Mouse (Mus musculus): ENCODE measurements around the gene Car10. TPM values are rescaled to one million over a fixed set of nuclear protein-coding genes. Genes with fewer than 3 reads are reported as not detected.

Car10 gene
- polyA plus RNA-seq, 1 experiment from 2014 or later, result not detected

- H3K36me3 ChIP-seq (ENCODE audit: inconsistent target), result no peaks in the 10 kb centered on the region
- H3K79me2 ChIP-seq (ENCODE audit: inconsistent target), result no peaks in the 10 kb centered on the region
- 90% methylated on average over 3 of the region's 3 CpGs for WGBS (ENCODE audit: missing documents)
- no peak overlapping the region for H3K27ac ChIP-seq
- H3K4me3 ChIP-seq (ENCODE audit: inconsistent target), result no peak overlapping the region
These were observed 369.9 kb downstream of the Car10 start for GRCm38 (mm10) chr11:93467711-93468110.

GRCm38 (mm10) chr11:93470771-93471170 lies 372.9 kb downstream of the Car10 start:
- Histone ChIP-seq H3K27ac (no peak overlapping the region), H3K79me2 (ENCODE audit: inconsistent target) (no peaks in the 10 kb centered on the region), H3K4me3 (ENCODE audit: inconsistent target) (no peak overlapping the region), H3K36me3 (ENCODE audit: inconsistent target) (no peaks in the 10 kb centered on the region)
- 86% methylated on average over 7 of the region's 7 CpGs for WGBS (ENCODE audit: missing documents)

- Histone ChIP-seq H3K79me2 (ENCODE audit: inconsistent target) (no peaks in the 10 kb centered on the region), H3K4me3 (ENCODE audit: inconsistent target) (no peak overlapping the region), H3K36me3 (ENCODE audit: inconsistent target) (no peaks in the 10 kb centered on the region), H3K27ac (no peak overlapping the region)
- WGBS (ENCODE audit: missing documents), result 67% methylated on average over 10 of the region's 10 CpGs
These were observed 373.8 kb downstream of the Car10 start for GRCm38 (mm10) chr11:93471573-93472179.

GRCm38 (mm10) chr11:93484661-93485060 lies 386.8 kb downstream of the Car10 start:
- 89% methylated on average over 2 of the region's 4 CpGs for WGBS (ENCODE audit: missing documents)
- H3K36me3 ChIP-seq (ENCODE audit: inconsistent target), result no peaks in the 10 kb centered on the region
- no peaks in the 10 kb centered on the region for H3K79me2 ChIP-seq (ENCODE audit: inconsistent target)
- no peak overlapping the region for H3K27ac ChIP-seq
- H3K4me3 ChIP-seq (ENCODE audit: inconsistent target), result no peak overlapping the region

- WGBS (ENCODE audit: missing documents), result 100% methylated on average over 1 of the region's 1 CpGs
- Histone ChIP-seq H3K4me3 (ENCODE audit: inconsistent target) (no peak overlapping the region), H3K79me2 (ENCODE audit: inconsistent target) (no peaks in the 10 kb centered on the region), H3K27ac (no peak overlapping the region), H3K36me3 (ENCODE audit: inconsistent target) (no peaks in the 10 kb centered on the region)
These were observed 389.2 kb downstream of the Car10 start for GRCm38 (mm10) chr11:93487021-93487420.

GRCm38 (mm10) chr11:93487913-93488604 lies 390.2 kb downstream of the Car10 start:
- H3K79me2 ChIP-seq (ENCODE audit: inconsistent target), result no peaks in the 10 kb centered on the region
- no peak overlapping the region for H3K4me3 ChIP-seq (ENCODE audit: inconsistent target)
- 93% methylated on average over 3 of the region's 3 CpGs for WGBS (ENCODE audit: missing documents)
- H3K27ac ChIP-seq, result no peak overlapping the region
- no peaks in the 10 kb centered on the region for H3K36me3 ChIP-seq (ENCODE audit: inconsistent target)

- no peaks in the 10 kb centered on the region for H3K79me2 ChIP-seq (ENCODE audit: inconsistent target)
- no peak overlapping the region for H3K4me3 ChIP-seq (ENCODE audit: inconsistent target)
- H3K27ac ChIP-seq, result no peak overlapping the region
- WGBS (ENCODE audit: missing documents), result 75% methylated on average over 10 of the region's 11 CpGs
- no peaks in the 10 kb centered on the region for H3K36me3 ChIP-seq (ENCODE audit: inconsistent target)
These were observed 392.5 kb downstream of the Car10 start for GRCm38 (mm10) chr11:93490211-93490820.

GRCm38 (mm10) chr11:93497896-93498295 lies 400.1 kb downstream of the Car10 start:
- WGBS (ENCODE audit: missing documents), result 90% methylated on average over 6 of the region's 6 CpGs
- Histone ChIP-seq H3K36me3 (ENCODE audit: inconsistent target) (no peaks in the 10 kb centered on the region), H3K27ac (no peak overlapping the region), H3K4me3 (ENCODE audit: inconsistent target) (no peak overlapping the region), H3K79me2 (ENCODE audit: inconsistent target) (no peaks in the 10 kb centered on the region)

- Histone ChIP-seq H3K36me3 (ENCODE audit: inconsistent target) (no peaks in the 10 kb centered on the region), H3K27ac (no peak overlapping the region), H3K4me3 (ENCODE audit: inconsistent target) (no peak overlapping the region), H3K79me2 (ENCODE audit: inconsistent target) (no peaks in the 10 kb centered on the region)
- 62% methylated on average over 4 of the region's 4 CpGs for WGBS (ENCODE audit: missing documents)
These were observed 402.6 kb downstream of the Car10 start for GRCm38 (mm10) chr11:93500442-93500841.

- H3K4me3 ChIP-seq (ENCODE audit: inconsistent target), result no peak overlapping the region
- WGBS (ENCODE audit: missing documents), result 90% methylated on average over 5 of the region's 5 CpGs
- no peaks in the 10 kb centered on the region for H3K36me3 ChIP-seq (ENCODE audit: inconsistent target)
- no peak overlapping the region for H3K27ac ChIP-seq
- H3K79me2 ChIP-seq (ENCODE audit: inconsistent target), result no peaks in the 10 kb centered on the region
These were observed 403.8 kb downstream of the Car10 start for GRCm38 (mm10) chr11:93501671-93502070.

- no peaks in the 10 kb centered on the region for H3K79me2 ChIP-seq (ENCODE audit: inconsistent target)
- H3K36me3 ChIP-seq (ENCODE audit: inconsistent target), result no peaks in the 10 kb centered on the region
- H3K4me3 ChIP-seq (ENCODE audit: inconsistent target), result no peak overlapping the region
- WGBS (ENCODE audit: missing documents), result 12% methylated on average over 2 of the region's 3 CpGs
- no peak overlapping the region for H3K27ac ChIP-seq
These were observed 405.0 kb downstream of the Car10 start for GRCm38 (mm10) chr11:93502864-93503263.

GRCm38 (mm10) chr11:93503469-93503868 lies 405.6 kb downstream of the Car10 start:
- H3K27ac ChIP-seq, result no peak overlapping the region
- H3K36me3 ChIP-seq (ENCODE audit: inconsistent target), result no peaks in the 10 kb centered on the region
- H3K4me3 ChIP-seq (ENCODE audit: inconsistent target), result no peak overlapping the region
- no peaks in the 10 kb centered on the region for H3K79me2 ChIP-seq (ENCODE audit: inconsistent target)
- 25% methylated on average over 2 of the region's 2 CpGs for WGBS (ENCODE audit: missing documents)

GRCm38 (mm10) chr11:93509527-93510235 lies 411.9 kb downstream of the Car10 start:
- Histone ChIP-seq H3K79me2 (ENCODE audit: inconsistent target) (no peaks in the 10 kb centered on the region), H3K4me3 (ENCODE audit: inconsistent target) (no peak overlapping the region), H3K27ac (no peak overlapping the region), H3K36me3 (ENCODE audit: inconsistent target) (no peaks in the 10 kb centered on the region)
- WGBS (ENCODE audit: missing documents), result 90% methylated on average over 11 of the region's 11 CpGs

GRCm38 (mm10) chr11:93512843-93513242 lies 415.0 kb downstream of the Car10 start:
- H3K27ac ChIP-seq, result no peak overlapping the region
- no peaks in the 10 kb centered on the region for H3K79me2 ChIP-seq (ENCODE audit: inconsistent target)
- 82% methylated on average over 2 of the region's 2 CpGs for WGBS (ENCODE audit: missing documents)
- no peaks in the 10 kb centered on the region for H3K36me3 ChIP-seq (ENCODE audit: inconsistent target)
- H3K4me3 ChIP-seq (ENCODE audit: inconsistent target), result no peak overlapping the region

- no peak overlapping the region for H3K27ac ChIP-seq
- no peaks in the 10 kb centered on the region for H3K36me3 ChIP-seq (ENCODE audit: inconsistent target)
- 67% methylated on average over 2 of the region's 2 CpGs for WGBS (ENCODE audit: missing documents)
- H3K79me2 ChIP-seq (ENCODE audit: inconsistent target), result no peaks in the 10 kb centered on the region
- no peak overlapping the region for H3K4me3 ChIP-seq (ENCODE audit: inconsistent target)
These were observed 416.6 kb downstream of the Car10 start for GRCm38 (mm10) chr11:93514396-93514795.
